Mouse (Mus musculus) lung, adult 2 months (tissue): ENCODE data around the gene Tmpo. TPM values are rescaled to one million over a fixed set of nuclear protein-coding genes. Genes with fewer than 3 reads are reported as not detected.
"Not testable (repeated sequence)": the region's sequence is repeated elsewhere in the genome, so short reads cannot be mapped to it uniquely, and the experiment has no call there.

ENCODE experiments used
- DNase-seq: peaks from one replicate; pipeline ENCODE4 v3.0.0; 2022
- H3K4me1 ChIP-seq: fragments of 200-500 bp; 2 replicates; pipeline ENCODE4 v1.6.1; 2011; ENCODE audit warnings: low read length; ENCODE audit not compliant: control insufficient read depth, insufficient read depth
- H3K4me3 ChIP-seq: fragments of 200-500 bp; replicated peaks from 2 replicates; pipeline ENCODE3; 2011; ENCODE audit warnings: low read depth, mild to moderate bottlenecking, control low read depth, low read length; ENCODE audit errors: extremely low read depth
- CTCF ChIP-seq: fragments of 200-500 bp; IDR thresholded peaks from 2 replicates; pipeline ENCODE4 v1.5.1; 2011; ENCODE audit warnings: mild to moderate bottlenecking, low read length, control low read depth; ENCODE audit not compliant: insufficient read depth
- POLR2A ChIP-seq: fragments of 200-500 bp; IDR thresholded peaks from 2 replicates; pipeline ENCODE4 v1.6.1; 2011; ENCODE audit warnings: low read depth, mild to moderate bottlenecking, control low read depth, low read length, borderline replicate concordance; ENCODE audit errors: extremely low read depth
- WGBS: fragments of 180-500 bp; shearing (Covaris S2); methylation state at CpG from one replicate; pipeline ENCODE4 v1.1.7; 2018; 5-methylcytosine and 5-hydroxymethylcytosine counted together
- polyA plus RNA-seq: library from polyadenylated mRNA; depleted of rRNA; stranded (reverse); fragments of >200 nt; gene quantifications from 2 replicates; pipeline ENCODE4 v1.2.3, GENCODE M21; 2012

Gene Tmpo
- polyA plus RNA-seq, 1 experiment, result 40.4 TPM

DNA sequence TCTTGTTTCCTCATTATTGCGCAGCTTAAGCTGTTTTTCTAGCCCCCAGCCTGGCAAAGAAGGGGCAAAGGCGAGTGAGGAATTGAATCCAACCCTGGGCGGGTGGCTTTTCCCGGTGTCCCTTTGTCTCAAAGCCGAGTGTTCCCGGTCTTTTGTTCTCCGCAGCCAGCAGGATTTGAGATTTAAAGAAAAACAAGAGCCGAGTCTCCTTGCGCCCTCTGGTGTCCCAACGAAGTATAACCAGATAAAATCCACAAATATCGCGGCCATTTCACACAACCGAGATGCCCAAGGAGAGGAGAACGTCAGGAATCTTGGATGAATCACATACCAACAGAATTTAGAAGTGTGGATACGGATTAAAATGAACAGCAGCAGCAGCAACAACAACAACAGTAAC, 6.8 kb upstream of the Tmpo start:
- peaks cover 3% of the 10 kb centered on the region for H3K4me1 ChIP-seq
- WGBS, result under 1% methylated on average over 15 of the region's 15 CpGs
- DNase-seq, result peak; percentile 78
- TF ChIP-seq POLR2A (no peak), CTCF (peak; percentile 47)
- peak overlapping the region; percentile 71 for H3K4me3 ChIP-seq

DNA sequence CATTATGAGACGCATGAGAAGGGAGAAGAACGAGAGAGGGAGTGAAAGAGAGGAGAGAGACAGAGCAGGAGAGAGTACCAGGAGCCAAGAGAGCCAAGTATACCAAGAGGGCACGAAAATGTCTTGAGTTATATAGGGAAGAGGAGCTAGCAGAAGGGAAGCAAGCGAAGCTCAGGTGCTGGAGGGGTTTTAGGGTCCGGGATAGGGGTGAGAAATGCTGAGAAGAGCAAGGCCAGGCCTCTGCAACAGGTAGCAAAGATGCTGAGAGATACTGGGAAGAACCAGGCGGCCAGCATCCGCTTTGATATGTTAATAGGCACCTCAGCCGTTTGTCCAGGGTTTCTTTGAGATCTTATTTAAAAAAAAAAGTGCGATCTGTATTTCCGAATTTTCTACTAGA, 6.2 kb upstream of the Tmpo start:
- H3K4me3 ChIP-seq, result no peak overlapping the region

DNA sequence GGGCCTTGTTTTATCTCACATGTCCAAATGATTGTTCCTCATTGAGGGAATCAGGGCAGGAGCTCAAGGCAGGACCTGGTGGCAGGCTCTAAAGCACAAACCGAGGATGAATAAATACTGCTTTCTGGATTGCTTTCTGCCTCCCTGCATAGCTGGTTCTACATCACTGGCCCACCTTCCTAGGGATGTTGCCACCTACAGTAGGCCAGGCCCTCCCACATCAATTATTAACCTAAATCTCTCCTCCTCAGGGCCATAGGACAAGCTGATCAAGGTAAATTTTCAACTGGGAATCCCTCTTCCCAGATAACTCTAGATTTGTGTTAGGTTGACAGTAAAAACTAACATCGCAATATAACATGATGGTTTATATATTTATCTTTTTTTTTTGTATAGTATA, 4.6 kb upstream of the Tmpo start:
- TF ChIP-seq CTCF (no peak), POLR2A (no peak)

More for the DNA sequence above, 6.2 kb upstream of the Tmpo start:
- peaks cover 3% of the 10 kb centered on the region for H3K4me1 ChIP-seq
- TF ChIP-seq POLR2A (no peak), CTCF (no peak)
- DNase-seq, result peak; percentile 23
- 39% methylated on average over 10 of the region's 10 CpGs for WGBS

DNA sequence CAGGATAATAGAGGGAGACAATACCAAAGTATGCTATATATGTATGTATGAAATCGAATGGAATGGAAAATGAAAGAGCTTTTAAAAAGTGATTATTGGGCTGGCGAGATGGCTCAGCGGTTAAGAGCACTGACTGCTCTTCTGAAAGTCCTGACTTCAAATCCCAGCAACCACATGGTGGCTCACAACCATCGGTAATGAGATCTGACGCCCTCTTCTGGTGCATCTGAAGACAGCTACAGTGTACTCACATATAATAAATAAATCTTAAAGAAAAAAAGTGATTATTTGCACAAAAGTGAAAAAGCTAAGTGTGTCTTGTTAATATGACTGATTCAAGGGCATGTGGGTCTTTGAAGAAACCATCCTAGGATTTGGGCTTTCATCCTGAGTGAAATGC, 3.8 kb upstream of the Tmpo start:
- 70% methylated on average over 5 of the region's 5 CpGs for WGBS
- H3K4me1 ChIP-seq, DNase-seq, H3K4me3 ChIP-seq: not testable (repeated sequence)

More for the DNA sequence above, 4.6 kb upstream of the Tmpo start:
- H3K4me3 ChIP-seq, result no peak overlapping the region
- 90% methylated on average over 2 of the region's 2 CpGs for WGBS
- no peak for DNase-seq
- peaks cover 3% of the 10 kb centered on the region for H3K4me1 ChIP-seq

DNA sequence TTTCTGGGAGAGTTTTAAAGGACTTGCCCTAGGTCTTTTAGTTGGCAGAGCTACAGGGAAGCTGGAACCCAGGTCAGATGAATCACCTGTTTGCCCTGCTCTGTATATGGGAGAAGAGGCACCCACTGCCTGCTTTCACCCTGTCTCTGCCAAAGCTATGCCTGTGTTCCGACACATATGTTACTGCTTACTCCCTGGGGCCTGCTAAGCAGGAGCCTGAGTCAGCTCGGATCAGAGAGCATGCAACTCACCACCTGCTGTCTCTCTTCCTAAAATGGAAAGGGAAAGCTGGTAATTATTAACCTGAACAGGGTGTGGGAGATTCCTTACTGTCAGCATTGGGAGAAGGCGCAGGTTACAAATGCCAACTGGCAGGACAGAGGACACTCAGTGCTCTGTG, 2.2 kb upstream of the Tmpo start:
- Histone ChIP-seq H3K4me3 (no peak overlapping the region), H3K4me1 (peaks cover 3% of the 10 kb centered on the region)
- WGBS, result 57% methylated on average over 3 of the region's 3 CpGs
- DNase-seq, result peak; percentile 37
- no peak for TF ChIP-seq POLR2A
- TF ChIP-seq CTCF, result no peak

DNA sequence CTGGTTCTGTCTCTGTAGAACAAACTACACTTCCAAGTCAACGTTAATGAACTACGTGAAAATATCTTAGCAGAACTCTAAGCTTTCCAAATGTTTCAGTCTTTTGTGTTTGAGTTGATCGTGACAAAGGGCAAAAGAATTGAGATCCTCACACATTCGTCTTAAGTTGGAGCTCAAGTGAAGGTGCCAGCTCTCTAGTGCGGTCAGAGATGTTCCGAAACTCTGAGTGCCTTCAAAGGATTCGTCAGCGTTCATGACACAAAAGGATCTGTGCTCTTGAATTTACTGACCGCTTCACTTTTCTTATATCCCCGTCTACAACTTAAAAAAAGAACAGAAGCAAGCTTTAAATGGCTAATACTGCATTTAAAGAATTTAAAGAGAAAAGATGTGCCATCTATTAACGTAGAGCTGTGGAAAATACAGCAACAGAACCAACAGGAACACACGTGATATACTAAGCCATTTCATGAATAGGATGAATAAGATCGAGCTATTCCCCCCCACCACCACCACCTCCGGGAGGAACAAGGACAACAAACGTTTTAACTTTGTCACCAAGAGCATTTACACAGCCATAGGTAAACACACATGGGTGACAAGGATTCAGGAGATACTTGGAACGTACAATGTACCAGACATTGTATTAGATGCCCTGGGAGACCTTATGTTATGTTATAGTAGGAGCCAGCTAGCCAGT, 1.3 kb upstream of the Tmpo start:
- under 1% methylated on average over 16 of the region's 16 CpGs for WGBS
- peaks cover 3% of the 10 kb centered on the region; the same call in 1 of the 2 replicates for H3K4me1 ChIP-seq
- no peak for DNase-seq
- peak overlapping the region; percentile 84 for H3K4me3 ChIP-seq
- TF ChIP-seq POLR2A, result no peak
- no peak for TF ChIP-seq CTCF

DNA sequence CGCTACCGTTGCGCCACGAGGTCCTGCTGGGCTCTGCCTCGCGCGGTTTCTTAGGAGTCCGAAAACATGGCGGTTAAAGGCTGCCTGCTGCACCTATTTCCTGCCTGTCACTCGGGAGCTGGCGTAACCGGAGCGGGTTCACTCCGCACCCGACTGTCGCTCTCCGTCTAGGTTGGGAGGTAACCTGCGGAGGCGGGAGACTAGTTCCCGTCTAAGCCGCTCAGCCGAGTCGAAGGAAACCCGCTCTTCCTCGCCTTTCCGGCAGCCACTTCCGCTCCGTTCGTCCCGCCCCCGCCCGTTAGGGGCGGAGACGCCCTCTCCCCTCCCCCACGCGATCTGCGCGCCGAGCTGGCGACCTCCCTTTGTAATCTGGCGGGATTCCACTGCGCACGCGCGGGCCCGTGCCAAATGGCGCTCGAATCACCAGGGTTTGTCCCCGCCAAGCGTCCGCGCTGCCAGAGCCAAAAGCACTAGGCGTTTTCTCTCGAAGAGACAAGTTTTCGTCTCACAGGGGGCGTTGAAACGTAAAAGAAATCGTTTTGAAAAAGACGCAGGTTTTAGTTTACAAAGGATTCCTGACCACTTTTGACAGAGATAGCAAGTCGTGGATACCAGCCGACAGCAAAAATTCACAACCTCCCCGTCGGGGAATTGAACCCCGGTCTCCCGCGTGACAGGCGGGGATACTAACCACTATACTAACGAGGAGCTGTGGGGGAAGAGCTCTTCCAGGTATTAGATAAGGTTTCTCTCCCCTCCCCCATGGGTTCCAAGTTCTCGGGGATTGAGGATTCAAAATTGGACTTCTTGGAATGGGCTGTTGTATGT, 560 bp upstream of the Tmpo start:
- TF ChIP-seq CTCF, result no peak
- peak; percentile 84 for TF ChIP-seq POLR2A
- Histone ChIP-seq H3K4me1 (no peaks in the 10 kb centered on the region; the same call in 1 of the 2 replicates), H3K4me3 (peak overlapping the region; percentile 84)
- peak; percentile 99 for DNase-seq
- WGBS, result under 1% methylated on average over 69 of the region's 69 CpGs

DNA sequence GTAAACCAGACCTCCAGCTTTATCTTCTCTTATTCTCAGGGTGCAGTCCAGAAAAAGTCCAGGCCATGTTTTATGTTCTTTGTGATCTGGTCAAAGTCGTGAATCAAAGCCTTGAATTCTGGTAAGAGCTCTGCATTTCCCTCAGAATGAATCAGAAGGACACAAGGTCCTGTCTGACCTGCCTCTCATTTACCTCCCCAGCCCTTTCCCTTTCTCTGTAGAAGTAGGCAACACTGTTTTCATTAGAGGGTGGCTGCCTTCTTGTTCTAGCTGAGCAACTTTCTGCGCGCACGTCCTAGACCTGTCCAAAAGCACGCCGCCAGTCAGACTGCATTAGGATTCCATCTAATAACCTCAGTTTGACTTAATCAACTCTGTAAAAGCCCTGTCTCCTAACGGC, 814 bp downstream of the Tmpo start:
- TF ChIP-seq POLR2A, result no peak
- no peak for TF ChIP-seq CTCF
- Histone ChIP-seq H3K4me3 (no peak overlapping the region), H3K4me1 (no peaks in the 10 kb centered on the region; the same call in 1 of the 2 replicates)
- WGBS, result 43% methylated on average over 7 of the region's 7 CpGs
- DNase-seq, result no peak

DNA sequence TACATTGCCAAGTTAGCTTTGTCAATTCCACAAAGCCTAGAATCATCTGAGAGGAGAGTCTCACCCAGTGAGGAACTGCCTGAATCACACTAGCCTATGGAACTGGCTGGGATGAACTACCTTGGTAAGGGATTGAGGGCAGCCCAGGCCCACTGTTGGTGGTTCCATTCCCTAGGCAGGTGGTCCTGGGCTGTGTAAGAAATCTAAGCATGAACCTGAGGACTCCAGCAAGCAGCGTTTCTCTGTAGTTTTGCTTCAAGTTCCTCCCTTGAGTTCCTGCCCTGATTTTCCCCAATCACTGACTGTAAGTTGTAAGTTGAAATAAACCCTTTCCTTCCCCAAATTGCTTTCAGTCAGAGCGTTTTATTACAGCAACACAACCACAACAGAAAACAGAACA, 1.3 kb downstream of the Tmpo start:
- TF ChIP-seq CTCF, result no peak
- TF ChIP-seq POLR2A, result no peak
- H3K4me1 ChIP-seq, result no peaks in the 10 kb centered on the region; the same call in 1 of the 2 replicates
- H3K4me3 ChIP-seq, result no peak overlapping the region
- DNase-seq, result no peak
- 50% methylated on average over 2 of the region's 2 CpGs for WGBS

DNA sequence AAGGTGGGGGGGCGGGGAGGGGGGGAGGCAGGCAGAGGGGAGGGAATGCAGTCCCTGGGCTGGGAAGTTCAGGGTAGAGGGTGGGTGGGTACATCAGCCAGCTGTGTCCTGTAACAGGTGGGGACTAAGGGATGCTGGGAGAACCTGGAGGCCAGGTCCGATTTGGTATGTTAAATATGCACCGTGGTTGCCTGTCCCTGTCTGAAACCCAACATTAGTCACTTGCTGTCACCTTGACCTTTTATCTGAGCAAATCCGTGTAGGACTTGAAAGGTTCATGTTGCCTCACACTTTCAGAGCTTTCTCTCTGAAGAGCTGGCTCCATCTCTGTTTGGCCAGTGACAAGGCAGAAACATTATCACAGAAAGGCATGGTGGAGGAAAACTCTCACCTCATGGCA, 3.9 kb downstream of the Tmpo start:
- no peak for TF ChIP-seq POLR2A
- TF ChIP-seq CTCF, result no peak
- 55% methylated on average over 4 of the region's 4 CpGs for WGBS
- no peak for DNase-seq
- H3K4me3 ChIP-seq, result no peak overlapping the region
- no peaks in the 10 kb centered on the region for H3K4me1 ChIP-seq
